Mouse (Mus musculus) left cerebral cortex, postnatal 4 days (tissue): ENCODE results near the gene Fbxo5. TPM values are rescaled to one million over a fixed set of nuclear protein-coding genes. Genes with fewer than 3 reads are reported as not detected.

Experiments
- DNase-seq: peaks from one replicate; pipeline ENCODE4 v3.0.0-alpha.2; 2022
- intact Hi-C: fragments of 180-260 bp; cut with DNase I; formaldehyde crosslinking; loops from one replicate; pipeline ENCODE4 v1.15.1; 2025
- total RNA-seq, 2 experiments: library from RNA; stranded (reverse); gene quantifications; 2 replicates each; pipeline ENCODE4 v1.2.3; 2021

The Fbxo5 gene
- 1 to 10 TPM; 4.0 to 4.6 TPM for total RNA-seq

- peak; percentile 99 for DNase-seq
- intact Hi-C loops: no loop called here
These were observed at the start of gene Fbxo5 for GRCm38 (mm10) chr10:5805243-5805730. Fbxo5 (minus strand) TSS chr10:5805600.

- intact Hi-C loops: loop anchor here (10.0 kb wide), 1 partner anchor 941 kb away; no protein-coding TSS in a partner anchor
- DNase-seq: no peak
These were observed 48.0 kb upstream of the Fbxo5 start for GRCm38 (mm10) chr10:5853290-5853868.

- no peak for DNase-seq
- intact Hi-C loops: loop anchor here (10.0 kb wide), 1 partner anchor 188 kb away; no protein-coding TSS in a partner anchor
These were observed 41.5 kb upstream of the Fbxo5 start for GRCm38 (mm10) chr10:5846939-5847338.

GRCm38 (mm10) chr10:5841369-5841768 is 36.0 kb upstream of the Fbxo5 start:
- peak; percentile 39 for DNase-seq
- intact Hi-C loops: loop anchor here (10.0 kb wide), 1 partner anchor 193 kb away; no protein-coding TSS in a partner anchor

- DNase-seq: no peak
- intact Hi-C loops: no loop called here
These were observed 21.1 kb upstream of the Fbxo5 start for GRCm38 (mm10) chr10:5826336-5827025.

- peak; percentile 8 for DNase-seq
These were observed 19.4 kb upstream of the Fbxo5 start for GRCm38 (mm10) chr10:5824779-5825178.

GRCm38 (mm10) chr10:5823740-5824491 is 18.5 kb upstream of the Fbxo5 start, which contains the start of gene Mtrf1l:
Mtrf1l (minus strand) TSS chr10:5823910.
- DNase-seq: peak; percentile 98
- intact Hi-C loops: no loop called here

More at GRCm38 (mm10) chr10:5824779-5825178, 19.4 kb upstream of the Fbxo5 start:
- intact Hi-C loops: no loop called here

GRCm38 (mm10) chr10:5823291-5823739 is 17.9 kb upstream of the Fbxo5 start:
- no peak for DNase-seq
- intact Hi-C loops: no loop called here

- intact Hi-C loops: no loop called here
- no peak for DNase-seq
These were observed 13.4 kb upstream of the Fbxo5 start for GRCm38 (mm10) chr10:5818772-5819171.

- no peak for DNase-seq
- intact Hi-C loops: no loop called here
These were observed 10.6 kb upstream of the Fbxo5 start for GRCm38 (mm10) chr10:5815968-5816367.

- intact Hi-C loops: no loop called here
- no peak for DNase-seq
These were observed 8.3 kb upstream of the Fbxo5 start for GRCm38 (mm10) chr10:5813724-5814123.

GRCm38 (mm10) chr10:5807683-5808082 is 2.3 kb upstream of the Fbxo5 start:
- intact Hi-C loops: no loop called here
- DNase-seq: no peak

- intact Hi-C loops: no loop called here
- no peak for DNase-seq
These were observed 1.6 kb upstream of the Fbxo5 start for GRCm38 (mm10) chr10:5806996-5807395.

- intact Hi-C loops: no loop called here
- DNase-seq: no peak
These were observed 1.0 kb upstream of the Fbxo5 start for GRCm38 (mm10) chr10:5806416-5806815.

GRCm38 (mm10) chr10:5805731-5806307 is 419 bp upstream of the Fbxo5 start:
- intact Hi-C loops: no loop called here
- DNase-seq: peak; percentile 98

GRCm38 (mm10) chr10:5804691-5805156 is 676 bp downstream of the Fbxo5 start:
- intact Hi-C loops: no loop called here
- peak; percentile 44 for DNase-seq

GRCm38 (mm10) chr10:5803739-5804138 is 1.7 kb downstream of the Fbxo5 start:
- DNase-seq: no peak
- intact Hi-C loops: no loop called here

GRCm38 (mm10) chr10:5802866-5803265 is 2.5 kb downstream of the Fbxo5 start:
- DNase-seq: no peak
- intact Hi-C loops: no loop called here

- no peak for DNase-seq
- intact Hi-C loops: no loop called here
These were observed 4.9 kb downstream of the Fbxo5 start for GRCm38 (mm10) chr10:5800490-5800889.

GRCm38 (mm10) chr10:5798069-5798468 is 7.3 kb downstream of the Fbxo5 start:
- intact Hi-C loops: no loop called here
- DNase-seq: no peak

GRCm38 (mm10) chr10:5790657-5791056 is 14.7 kb downstream of the Fbxo5 start:
- DNase-seq: peak; percentile 66
- intact Hi-C loops: no loop called here
